Mouse (Mus musculus) adrenal gland, postnatal 14 days (tissue): Measurements from ENCODE around the gene Plekha7. TPM values are rescaled to one million over a fixed set of nuclear protein-coding genes. Genes with fewer than 3 reads are reported as not detected.
A peak's percentile ranks its signal among the peaks of the same experiment; 100 is the strongest.
"Not testable (repeated sequence)": the region's sequence is repeated elsewhere in the genome, so short reads cannot be mapped to it uniquely, and the experiment has no call there.

Experiments
- DNase-seq: peaks from one replicate; pipeline ENCODE4 v3.0.0; 2021; ENCODE audit warnings: mixed read lengths
- total RNA-seq: library from RNA; stranded (reverse); gene quantifications from 2 replicates; pipeline ENCODE4 v1.2.3, GENCODE M21; 2021

Gene Plekha7
- total RNA-seq, 1 experiment from 2014 or later, result 10.3 TPM

DNA sequence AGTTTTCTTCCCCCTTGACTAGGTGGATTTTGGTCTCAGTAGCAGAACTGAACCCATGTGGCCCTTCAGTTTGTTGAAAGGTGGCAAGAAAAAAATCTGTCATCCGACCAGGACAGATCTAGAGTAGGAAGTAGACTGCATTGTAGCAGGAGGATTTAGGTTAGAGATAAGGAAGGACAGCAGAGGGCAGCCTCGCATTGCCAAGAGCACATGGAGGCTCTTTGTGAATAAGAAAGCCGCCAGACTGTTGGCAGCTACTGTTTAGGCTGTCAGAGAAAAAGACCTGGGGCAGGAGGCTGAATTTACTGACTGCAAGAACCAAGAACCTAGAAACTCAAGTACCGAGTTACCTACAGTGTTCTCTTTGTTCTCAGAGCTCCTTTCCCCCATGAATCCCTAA is 176.8 kb downstream of the Plekha7 start:
- peak; percentile 49 for DNase-seq

DNA sequence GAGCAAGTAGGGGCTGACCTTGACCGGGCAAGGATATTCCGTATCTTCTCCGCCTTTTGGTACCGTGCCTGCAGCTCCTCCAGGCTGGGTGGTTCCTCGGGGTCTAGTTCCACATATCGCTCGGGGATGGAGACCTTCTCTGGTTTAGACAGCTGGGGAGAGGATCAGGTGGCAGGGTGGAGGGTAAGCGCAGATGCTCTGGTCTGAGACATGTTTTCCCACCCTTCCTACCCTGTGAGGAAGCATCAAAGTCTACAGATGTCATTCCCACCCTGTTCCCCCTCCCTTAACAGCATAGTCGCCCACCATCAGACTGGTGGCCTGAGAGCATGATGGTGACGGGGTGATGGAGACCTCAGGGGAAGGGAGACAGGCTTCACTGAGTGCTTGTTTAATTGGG is 178.8 kb downstream of the Plekha7 start:
- DNase-seq, result no peak

DNA sequence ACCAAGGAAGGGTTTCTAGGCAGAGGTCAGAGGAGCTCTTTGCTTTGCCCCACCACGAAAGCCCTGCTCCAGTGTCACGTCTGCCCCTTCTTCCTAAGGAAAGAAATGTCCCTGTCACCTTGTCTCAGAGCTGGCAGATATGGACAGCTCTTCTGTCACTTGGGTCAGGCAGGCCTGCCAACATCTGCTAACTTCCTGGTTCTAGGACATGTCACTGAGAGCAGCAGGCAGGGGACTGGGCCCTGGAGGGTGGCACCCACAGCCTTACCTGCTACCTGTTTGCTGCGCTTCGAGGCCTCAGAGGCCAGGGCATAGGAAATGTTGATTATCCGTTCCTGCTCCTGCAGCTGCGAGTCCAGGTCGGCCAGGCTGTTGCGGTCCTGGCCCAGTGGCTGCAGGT is 179.9 kb downstream of the Plekha7 start:
- no peak for DNase-seq

DNA sequence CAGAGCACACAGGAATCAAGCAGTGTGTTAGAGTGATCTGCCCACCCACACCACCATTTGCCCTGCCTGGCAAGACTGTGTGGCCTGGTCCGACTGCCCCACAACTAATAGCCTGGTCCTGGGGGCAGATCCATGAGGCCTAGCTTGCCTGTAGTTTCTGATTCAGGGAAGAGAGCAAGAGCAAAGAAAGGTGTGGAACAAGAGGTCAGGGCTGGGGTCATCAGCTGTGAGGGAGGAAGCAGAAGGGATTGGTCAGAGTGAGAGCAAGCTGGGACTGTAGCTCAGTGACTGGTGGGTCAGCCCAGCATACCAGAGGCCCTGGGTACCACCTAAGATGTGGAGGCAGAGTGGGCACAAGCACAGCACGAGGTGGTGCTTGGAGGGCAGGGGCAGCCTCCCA is 181.1 kb downstream of the Plekha7 start:
- no peak for DNase-seq

DNA sequence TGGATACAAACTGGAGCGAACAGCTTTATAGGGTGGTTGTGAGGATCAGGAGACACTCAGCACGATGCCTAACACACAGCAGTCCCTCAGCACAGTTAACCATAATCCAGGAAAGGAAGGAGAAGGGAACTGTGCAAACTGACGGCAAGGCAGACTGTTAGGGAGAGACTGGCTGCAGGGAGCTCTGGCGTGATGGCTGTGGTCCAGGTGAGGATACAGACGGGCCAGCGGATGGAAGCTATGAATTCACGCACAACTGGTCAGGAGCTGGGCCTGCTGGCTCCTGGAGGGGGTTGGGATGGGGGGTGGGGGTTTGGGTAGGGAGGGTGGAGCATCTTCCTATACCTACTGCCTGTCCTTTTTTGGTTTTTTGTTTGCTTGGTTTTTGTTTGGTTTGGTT is 182.5 kb downstream of the Plekha7 start:
- DNase-seq, result no peak

DNA sequence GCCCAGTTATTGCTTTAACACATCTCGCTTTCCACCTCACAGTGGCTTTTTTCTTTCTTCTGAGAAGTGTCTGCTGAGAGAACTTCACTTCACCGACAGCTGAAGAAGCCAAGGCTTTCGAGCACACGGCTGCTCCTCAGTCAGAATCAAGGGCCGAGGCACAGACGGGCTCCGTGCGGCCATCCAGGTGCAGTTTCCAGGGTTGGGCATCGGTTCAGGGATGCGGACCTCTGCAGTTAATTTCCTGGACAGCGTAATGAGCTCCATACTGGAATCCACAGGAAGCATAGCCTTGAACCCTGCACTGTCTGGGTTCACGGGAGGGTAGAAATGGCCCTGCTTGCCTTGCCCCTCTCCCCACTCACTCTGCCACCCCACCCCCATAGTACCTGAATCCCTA is 184.1 kb downstream of the Plekha7 start:
- no peak for DNase-seq

DNA sequence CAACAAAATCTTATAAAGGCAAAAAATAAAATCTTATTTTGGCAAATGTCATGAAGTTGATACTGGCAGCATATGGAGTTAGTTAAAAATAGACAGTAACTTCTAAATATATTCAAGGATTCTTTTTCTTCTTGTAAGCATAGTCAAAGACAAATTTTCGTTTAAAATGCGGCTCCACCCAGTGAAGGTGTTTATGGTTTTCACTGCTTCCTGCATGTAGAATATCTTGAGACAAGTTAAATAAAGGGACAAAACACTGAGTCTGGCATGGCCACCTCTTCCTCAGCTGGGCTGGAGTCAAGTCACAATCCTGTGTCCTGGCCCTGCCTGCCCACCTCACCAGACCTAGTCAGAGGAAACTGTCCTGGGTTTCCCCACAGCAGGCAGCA is 184.6 kb downstream of the Plekha7 start:
- no peak for DNase-seq

DNA sequence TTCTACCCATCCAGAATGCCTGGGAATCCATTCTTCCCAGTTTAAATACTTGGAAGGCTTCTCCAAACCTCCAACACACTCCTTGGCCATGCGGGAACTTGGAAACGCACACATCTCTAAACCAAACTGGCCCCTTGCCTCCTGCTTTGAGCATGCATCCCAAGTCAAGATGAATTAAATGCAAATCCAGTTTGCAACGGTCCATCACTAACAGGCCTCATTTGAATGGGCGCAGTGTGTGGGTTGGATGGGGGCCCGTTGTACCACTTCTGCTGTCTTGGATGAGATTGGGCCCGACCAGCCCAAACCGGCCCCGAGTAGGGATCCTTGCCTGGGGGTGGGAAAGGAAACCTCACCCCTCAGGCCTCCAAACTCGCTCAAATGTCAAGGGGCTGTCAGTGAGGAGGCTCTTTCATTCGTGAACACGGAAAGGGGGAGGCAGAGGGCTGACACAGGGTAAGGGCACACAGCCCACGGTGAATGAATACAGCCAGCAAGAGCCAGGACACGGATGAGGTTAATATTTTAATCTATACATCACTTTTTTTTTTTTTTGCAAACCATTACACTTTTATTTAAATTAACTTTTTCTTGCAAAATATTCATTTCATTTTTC is 185.1 kb downstream of the Plekha7 start:
- DNase-seq, result no peak

DNA sequence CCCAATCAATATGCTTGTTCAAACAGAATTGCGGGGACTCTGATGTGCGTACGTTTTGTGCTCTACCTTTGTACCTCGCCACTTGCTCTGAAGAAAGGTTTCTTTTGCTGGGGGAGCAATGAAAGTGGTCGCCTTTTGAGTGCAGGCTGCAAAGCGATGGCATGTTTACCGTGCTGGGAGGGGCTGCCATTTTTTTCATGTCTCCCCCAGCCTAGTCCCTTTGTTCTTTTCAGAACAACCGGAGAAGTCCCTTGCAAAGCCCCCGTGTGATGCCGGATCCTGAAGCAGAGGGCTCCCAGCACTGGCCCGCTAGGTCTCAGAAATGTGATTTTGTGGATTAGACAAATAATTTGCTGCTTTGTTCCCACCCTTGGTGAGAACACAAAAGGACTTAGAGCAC is 187.0 kb downstream of the Plekha7 start:
- no peak for DNase-seq

DNA sequence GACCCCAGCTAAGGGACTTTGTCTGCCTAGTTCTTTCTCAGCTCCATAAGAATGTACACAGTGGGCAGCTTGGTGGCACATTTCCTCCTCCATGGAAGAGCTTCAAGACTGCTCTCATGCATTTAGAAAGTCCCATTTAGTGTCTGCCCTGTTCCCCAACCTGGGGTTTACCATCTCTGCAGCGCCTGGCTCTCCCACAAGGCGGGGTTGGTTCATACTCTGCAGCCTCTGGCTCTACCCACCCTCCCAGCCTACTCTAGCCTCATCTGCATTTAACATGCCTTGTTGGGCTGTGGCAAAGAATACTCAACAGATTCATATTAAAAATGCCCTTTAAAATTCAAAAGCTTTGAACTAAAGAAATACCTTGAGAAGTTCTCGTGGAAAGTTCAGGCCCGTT is 187.4 kb downstream of the Plekha7 start:
- no peak for DNase-seq

DNA sequence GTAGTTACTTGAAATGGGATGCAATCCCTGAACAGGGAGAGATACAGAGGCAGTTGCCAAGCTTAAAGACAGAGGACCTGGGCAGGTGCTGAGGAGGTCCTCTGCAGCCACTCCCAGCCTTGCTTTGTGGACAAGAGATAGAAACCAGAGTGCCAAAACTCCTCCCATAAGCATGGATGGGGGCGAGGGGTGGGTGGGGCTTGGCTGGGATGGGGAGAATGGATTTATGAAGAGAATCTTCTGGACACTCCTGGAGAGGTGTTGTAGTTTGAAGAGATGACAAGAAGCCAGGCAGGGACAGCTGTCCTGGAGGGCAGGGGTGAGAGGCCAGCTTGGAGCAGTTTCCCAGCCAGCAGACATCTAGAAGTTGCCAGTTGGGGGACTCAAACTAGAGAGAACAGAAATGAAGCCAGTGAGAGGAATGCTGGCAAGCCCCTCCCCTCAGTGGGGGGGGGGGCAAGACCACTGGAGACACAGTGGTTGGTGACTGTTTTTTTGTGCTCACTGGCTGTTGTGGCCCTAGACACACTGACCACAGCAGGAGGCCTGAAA is 188.8 kb downstream of the Plekha7 start:
- DNase-seq, result no peak

DNA sequence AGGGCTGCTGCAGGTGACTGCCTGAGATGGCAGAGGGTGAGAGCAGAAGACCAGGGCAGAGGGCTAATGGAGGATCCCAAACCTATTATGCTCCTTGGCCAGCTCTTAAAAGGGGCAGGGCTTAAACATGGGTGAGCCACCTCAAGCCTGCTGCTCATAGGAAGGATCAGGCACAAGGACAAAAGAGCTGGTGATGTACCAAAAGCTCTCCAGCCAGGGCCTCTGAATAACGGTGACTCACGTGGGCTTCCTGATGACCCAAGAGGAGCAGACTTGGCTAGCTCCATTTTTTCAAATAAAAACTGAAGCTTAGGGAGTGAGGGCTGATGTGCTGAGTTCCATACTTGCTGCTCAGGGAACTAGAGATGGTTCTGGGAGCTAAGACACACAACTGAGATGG is 192.2 kb downstream of the Plekha7 start:
- DNase-seq, result peak; percentile 74

DNA sequence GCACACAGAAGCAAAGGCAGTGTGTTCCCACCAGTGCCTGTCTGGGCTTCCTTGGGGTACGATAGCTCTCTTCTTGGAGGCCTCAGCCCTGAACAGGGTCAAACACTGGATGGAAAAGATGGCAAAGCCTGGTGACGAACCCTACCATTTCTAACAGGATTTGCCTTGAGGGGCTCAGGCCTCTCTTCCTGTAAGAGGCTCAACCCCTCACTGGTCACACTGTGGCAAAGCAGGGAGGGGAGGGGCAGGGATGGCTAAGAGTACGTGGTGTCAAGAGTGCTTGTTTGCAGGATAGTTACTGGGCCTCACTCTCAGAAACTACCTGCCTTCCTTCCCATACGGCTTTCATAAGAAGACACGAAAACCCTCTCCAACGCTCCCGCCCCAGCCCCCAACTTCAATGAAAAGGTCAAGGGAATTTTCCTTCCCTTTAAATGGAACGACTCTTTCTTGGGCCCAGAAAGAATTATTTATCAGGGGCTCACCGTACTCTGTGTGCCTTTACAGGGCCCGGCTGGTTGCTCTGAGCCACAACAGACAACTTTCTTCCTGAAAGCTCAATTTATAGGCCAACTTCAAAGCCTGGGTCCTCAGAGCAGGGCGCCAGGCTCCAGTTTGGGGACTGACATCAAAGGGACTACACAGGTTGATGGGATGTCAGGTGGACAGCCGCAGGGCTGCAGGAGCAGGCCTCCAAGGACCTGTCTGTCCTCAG is 192.8 kb downstream of the Plekha7 start:
- peak; percentile 39 for DNase-seq

DNA sequence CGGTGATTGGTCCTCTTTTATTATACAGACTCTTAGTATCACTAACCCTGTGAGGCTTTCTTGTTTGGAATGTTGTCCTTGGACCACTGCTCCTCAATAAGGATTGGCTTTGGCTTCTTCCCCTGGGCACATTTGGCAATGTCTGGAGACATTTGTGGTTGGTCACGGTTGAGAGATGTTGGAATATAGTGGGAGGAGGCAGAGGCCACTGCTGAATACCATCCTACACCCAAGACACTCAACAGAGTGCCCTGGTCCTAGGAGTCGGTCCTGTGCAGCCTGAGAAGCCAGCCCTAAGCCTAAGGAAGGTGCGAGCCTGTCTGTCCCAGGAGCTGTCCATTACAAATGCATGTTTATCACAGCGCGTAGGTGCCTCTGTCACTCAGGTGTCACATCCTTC is 196.6 kb downstream of the Plekha7 start:
- DNase-seq, result no peak

DNA sequence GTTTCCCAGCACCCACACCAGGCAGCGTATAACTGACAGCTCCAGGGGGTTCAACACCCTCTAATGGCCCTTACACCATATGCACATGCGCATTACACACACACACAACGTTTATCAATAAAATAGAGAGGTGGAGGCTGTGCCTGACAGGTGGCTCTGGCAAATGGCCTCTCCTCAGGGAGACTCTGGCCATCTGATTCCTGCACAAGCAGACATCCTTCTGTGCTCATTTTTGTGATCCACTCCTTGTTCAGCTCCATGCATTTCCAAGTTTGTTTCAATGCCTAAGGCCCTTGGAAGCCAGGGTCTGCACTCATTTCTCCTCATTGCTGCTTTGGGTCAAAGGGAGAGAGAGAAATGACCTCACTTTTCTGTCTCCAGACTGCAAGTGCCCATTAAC is 197.5 kb downstream of the Plekha7 start:
- DNase-seq, result no peak

DNA sequence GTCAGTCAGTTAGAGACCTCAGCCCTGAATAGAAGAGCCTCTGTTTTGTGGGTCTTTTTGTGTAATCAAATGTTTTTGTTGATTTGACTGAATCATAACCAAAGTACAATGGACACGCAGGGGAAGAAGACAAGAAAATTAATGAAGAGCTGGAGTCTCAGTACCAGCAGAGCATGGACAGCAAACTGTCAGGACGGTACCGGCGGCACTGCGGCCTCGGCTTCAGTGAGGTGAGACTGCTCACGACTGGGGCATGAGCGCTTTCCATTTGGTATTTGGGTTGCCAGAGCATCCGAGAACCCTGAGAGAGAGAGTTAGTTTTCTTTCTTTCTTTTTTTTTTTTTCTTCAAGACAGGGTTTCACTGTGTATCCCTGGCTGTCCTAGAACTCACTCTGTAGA is 205.1 kb downstream of the Plekha7 start:
- DNase-seq, result no peak

DNA sequence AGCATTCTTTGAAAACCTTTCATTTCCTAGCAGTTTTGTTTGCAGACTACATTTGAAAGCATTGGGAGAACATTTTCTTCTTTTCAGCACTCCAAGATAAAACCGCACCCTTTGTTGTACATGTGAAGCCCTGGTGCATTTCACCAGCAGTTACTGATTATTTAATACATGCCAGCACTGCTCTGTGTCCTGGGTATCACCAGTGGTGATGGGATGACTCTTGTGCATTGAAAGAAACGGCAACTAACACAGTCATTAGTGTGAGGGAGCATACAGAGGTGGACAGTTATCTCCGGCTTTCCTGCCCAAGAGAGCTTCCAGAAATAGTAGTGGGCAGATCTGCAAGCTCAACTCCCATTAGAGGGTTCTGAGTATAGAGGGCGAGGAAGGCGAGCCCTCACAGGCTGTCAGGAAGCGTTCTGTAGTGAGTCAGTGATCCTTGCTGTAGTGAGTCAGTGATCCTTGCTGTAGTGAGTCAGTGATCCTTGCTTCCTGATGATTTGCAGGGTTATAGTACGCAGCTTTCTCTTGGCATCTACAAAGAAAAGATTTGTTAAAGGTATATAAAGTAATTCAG is 208.1 kb downstream of the Plekha7 start:
- peak; percentile 59 for DNase-seq

DNA sequence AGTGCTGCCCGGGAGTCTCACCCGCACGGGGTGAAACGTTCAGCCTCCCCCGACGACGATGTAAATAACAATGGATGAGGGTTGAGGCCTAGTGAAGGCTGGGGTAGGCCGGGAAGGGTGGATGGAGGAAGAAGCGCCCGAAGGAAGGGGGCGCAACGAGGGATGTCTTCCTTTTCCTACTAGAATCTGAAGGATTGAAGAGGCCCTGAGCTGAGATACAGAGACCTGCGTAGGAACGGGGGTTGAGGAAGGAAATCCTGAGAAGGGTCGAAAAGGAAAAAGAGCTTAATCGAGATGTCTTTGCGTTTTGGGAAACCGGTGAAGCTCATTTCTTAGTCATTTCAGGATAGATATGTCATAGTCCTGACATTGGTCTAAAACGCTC is 214.7 kb downstream of the Plekha7 start:
- DNase-seq, result no peak

DNA sequence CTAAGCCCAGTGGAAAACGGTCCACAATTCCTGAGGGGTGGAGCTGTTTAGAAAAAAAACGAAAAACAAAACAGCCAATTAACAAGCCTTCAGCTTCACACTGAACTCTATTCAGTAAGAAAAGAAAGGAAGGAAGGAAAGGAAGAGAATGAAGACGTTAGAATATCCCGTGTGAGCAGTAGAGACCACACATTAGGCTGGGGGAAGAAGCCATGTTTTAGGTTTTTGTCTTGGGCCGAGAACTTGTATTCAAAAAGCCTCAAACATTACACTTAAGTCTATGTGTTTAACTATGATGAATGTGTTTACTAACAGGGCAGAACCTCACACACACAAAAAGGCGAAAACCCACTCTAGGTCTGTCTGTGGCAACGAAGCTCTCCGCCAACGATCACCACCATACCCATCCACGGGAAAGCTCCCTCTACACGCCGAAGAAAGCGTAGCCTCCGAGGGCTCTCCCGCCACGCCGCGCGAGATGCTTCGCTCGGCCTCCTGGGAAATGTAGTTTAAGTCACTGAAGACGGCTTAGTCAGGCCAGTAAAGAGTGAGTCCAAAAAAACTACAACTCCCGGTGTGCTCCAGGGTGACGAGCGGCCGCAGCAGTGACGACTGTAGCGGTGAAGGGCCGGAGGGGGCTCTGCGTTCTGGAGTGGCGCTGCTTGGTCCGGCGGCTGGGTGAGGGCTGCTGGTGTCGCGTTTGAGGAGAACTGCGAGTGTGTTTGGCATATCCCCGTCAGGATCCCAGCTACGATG is 215.3 kb downstream of the Plekha7 start:
- peak; percentile 96 for DNase-seq

DNA sequence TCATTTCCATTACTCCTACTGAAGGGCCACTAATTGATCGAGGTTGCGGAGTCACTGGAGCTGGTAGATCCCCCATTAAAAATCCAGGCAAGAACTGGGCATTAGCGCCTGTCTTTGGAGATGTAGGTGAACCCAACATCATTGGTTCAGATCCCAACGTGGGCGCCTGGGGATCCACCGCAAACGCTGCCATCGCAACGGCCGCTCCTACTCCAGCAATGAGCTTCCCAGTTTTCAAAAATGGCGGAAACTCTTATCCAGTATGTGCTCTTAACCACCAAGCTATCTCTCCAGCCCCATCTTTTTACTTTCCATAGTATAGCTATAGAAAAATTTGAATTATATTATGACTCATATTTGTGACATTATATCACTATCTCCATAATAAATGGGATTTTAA is 223.8 kb downstream of the Plekha7 start, which contains the start of gene Gm4353:
Gene Gm4353 (minus strand): TSS at position 270 of the 400 bp plus-strand sequence.
- not testable (repeated sequence) for DNase-seq
